In genomic region chr1:154281438-154281837, GRCm38 (mm10) we compare ENCODE assay signal across 8 mouse cellular contexts.
DNase-seq lines count a peak whose midpoint lies in the region; TF ChIP-seq lines count a peak whose summit lies in the region.

No protein-coding gene starts in this region.

- H3K36me3 ChIP-seq in ES-E14 (ENCODE audit: control insufficient read depth, insufficient read depth, low read length, poor library complexity, severe bottlenecking), result no peaks in the 10 kb centered on the region

- no peak overlapping the region for H3K9ac ChIP-seq in ES-E14 (ENCODE audit: insufficient read depth, low read depth, low read length, poor library complexity, severe bottlenecking)

- in situ Hi-C loops in ES-E14 (cut with MboI; ENCODE audit: low sequenced_read_pairs in 2 of 2, unreplicated experiment in 2 of 2), result loop anchor here (5.0 to 25.0 kb wide), 3 partner anchors 446 to 731 kb away; no protein-coding TSS in a partner anchor

- H3K4me3 ChIP-seq in ES-E14 (ENCODE audit: insufficient read depth in 1 of 2, low read depth in 1 of 2, low read length in 2 of 2, poor library complexity in 1 of 2, severe bottlenecking in 1 of 2), result no peak overlapping the region

- H3K27ac ChIP-seq in ES-E14 (ENCODE audit: insufficient read depth, low read depth, low read length, poor library complexity, severe bottlenecking), result no peak overlapping the region

- H3K4me1 ChIP-seq in ES-E14 (ENCODE audit: control insufficient read depth in 2 of 2, insufficient read depth in 2 of 2, low read length in 2 of 2, poor library complexity in 1 of 2), result no peaks in the 10 kb centered on the region

- no peaks in the 10 kb centered on the region for H3K9me3 ChIP-seq in ES-E14 (ENCODE audit: control insufficient read depth, insufficient read depth, low read depth, low read length)

- DNase-seq in 416B (ENCODE audit: low read depth) (peak; percentile 39), ES-E14 (ENCODE audit: low read depth, low spot score) (peak; percentile 40)
- peak; percentile 36 for DNase-seq in cerebellum, adult 9-10 months
- peak; percentile 37 to 88 for DNase-seq in frontal cortex, adult 2 months (ENCODE audit: extremely low spot score in 1 of 2, low spot score in 1 of 2)
- peak; percentile 47 for DNase-seq in kidney, postnatal 14 days
- peak; percentile 39 for DNase-seq in lung, postnatal 14 days
- DNase-seq in right cerebral cortex, adult 2 months (ENCODE audit: low spot score in 2 of 2), result peak; percentile 70 to 82
- no peak for DNase-seq in spleen, postnatal 36 days (ENCODE audit: low spot score in 2 of 2)

TF ChIP-seq in ES-E14, 5 proteins besides CTCF, POLR2A, EP300 and RAD21:
- no peak for TF ChIP-seq CHD2 (IDR thresholded peaks at IDR 0.05; ENCODE audit: low read depth, low read length)
- TF ChIP-seq MAFK (IDR thresholded peaks at IDR 0.05; ENCODE audit: insufficient read depth, low read depth, low read length), result no peak
- peak; percentile 93 for TF ChIP-seq ZC3H11A (IDR thresholded peaks at IDR 0.05; ENCODE audit: borderline replicate concordance, low read depth, low read length)

Comparison
In these comparisons a context has a peak if more than half of its experiments do, and no peak if none do; other contexts are left out.
1. DNase-seq: peak in 416B (single experiment), ES-E14 (single experiment), cerebellum, adult 9-10 months (single experiment), frontal cortex, adult 2 months (2 of 2), kidney, postnatal 14 days (single experiment), lung, postnatal 14 days (single experiment) and right cerebral cortex, adult 2 months (2 of 2); none in spleen, postnatal 36 days (0 of 2).